22 mouse cellular contexts compared by ENCODE assay signal in the genomic region with DNA sequence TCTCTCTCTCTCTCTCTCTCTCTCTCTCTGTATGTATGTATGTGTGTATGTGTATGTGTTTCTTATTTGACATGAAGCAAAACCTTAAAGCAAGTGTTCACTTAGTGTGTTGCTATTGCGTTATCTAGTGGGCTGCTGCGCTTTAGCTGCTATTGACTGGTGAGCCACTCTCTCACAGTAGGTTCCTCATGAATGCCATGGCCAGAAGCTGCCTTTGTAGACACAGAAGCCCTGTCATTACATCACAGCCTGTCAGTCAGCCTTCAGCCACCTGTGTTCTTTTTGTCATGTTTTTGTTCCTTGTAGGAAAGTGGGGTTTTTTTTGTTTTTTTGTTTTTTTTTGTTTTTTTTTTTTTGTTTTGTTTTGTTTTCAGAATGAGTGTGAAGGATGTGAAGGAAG.
DNase-seq lines count a peak whose midpoint lies in the region; ATAC-seq and TF ChIP-seq lines count a peak whose summit lies in the region.
"Had no signal": no experiment of that assay in that cellular context is flagged by ENCODE, and none has a peak within 500 bp of the region (broad histone marks: within the 10 kb centered on the region; RNA-seq: fewer than 3 reads in every experiment).

No protein-coding gene starts in this region.

- H3K9ac ChIP-seq in neural tube, embryonic 11.5 days (ENCODE audit: low read length) = no peak overlapping the region
- no peak overlapping the region for H3K9ac ChIP-seq in forebrain, embryonic 12.5 days
- no peak overlapping the region for H3K9ac ChIP-seq in midbrain, embryonic 14.5 days (replicated peaks; ENCODE audit: low read length)
- H3K9ac ChIP-seq in heart, embryonic 12.5 days = no peak overlapping the region
- no peak overlapping the region for H3K9ac ChIP-seq in liver, postnatal 0 days (replicated peaks)
- H3K9ac ChIP-seq: embryonic facial prominence, embryonic 13.5 days; lung, embryonic 14.5 days; stomach, embryonic 15.5 days had no signal

- no peak overlapping the region for H3K4me2 ChIP-seq in neural tube, embryonic 11.5 days (ENCODE audit: low read depth)
- no peak overlapping the region for H3K4me2 ChIP-seq in forebrain, embryonic 12.5 days
- no peak overlapping the region for H3K4me2 ChIP-seq in midbrain, embryonic 14.5 days (ENCODE audit: low read length)
- no peak overlapping the region for H3K4me2 ChIP-seq in heart, embryonic 12.5 days
- H3K4me2 ChIP-seq in liver, postnatal 0 days (ENCODE audit: low read depth, low read length) = no peak overlapping the region
- H3K4me2 ChIP-seq: embryonic facial prominence, embryonic 13.5 days; lung, embryonic 14.5 days; stomach, embryonic 15.5 days had no signal

- no peaks in the 10 kb centered on the region for H3K27me3 ChIP-seq in neural tube, embryonic 11.5 days (ENCODE audit: control insufficient read depth, insufficient read depth, low read length)
- no peaks in the 10 kb centered on the region for H3K27me3 ChIP-seq in forebrain, embryonic 12.5 days
- H3K27me3 ChIP-seq in midbrain, embryonic 14.5 days (ENCODE audit: control insufficient read depth, insufficient read depth, low read length) = no peaks in the 10 kb centered on the region
- H3K27me3 ChIP-seq in heart, embryonic 12.5 days (replicated peaks) = no peaks in the 10 kb centered on the region
- H3K27me3 ChIP-seq in liver, postnatal 0 days (ENCODE audit: insufficient read depth, low read length) = no peaks in the 10 kb centered on the region
- H3K27me3 ChIP-seq: embryonic facial prominence, embryonic 13.5 days; stomach, embryonic 15.5 days had no signal

- no peak overlapping the region for H3K4me3 ChIP-seq in neural tube, embryonic 11.5 days (ENCODE audit: low read depth, low read length)
- no peak overlapping the region for H3K4me3 ChIP-seq in forebrain, embryonic 12.5 days (replicated peaks)
- H3K4me3 ChIP-seq in midbrain, embryonic 14.5 days (replicated peaks; ENCODE audit: low read depth, low read length) = no peak overlapping the region
- H3K4me3 ChIP-seq in heart, embryonic 12.5 days = no peak overlapping the region
- no peak overlapping the region for H3K4me3 ChIP-seq in liver, postnatal 0 days (ENCODE audit: low read depth, low read length)
- H3K4me3 ChIP-seq: embryonic facial prominence, embryonic 13.5 days; layer of hippocampus, adult 2 months; stomach, embryonic 15.5 days had no signal

- H3K27ac ChIP-seq in neural tube, embryonic 11.5 days (ENCODE audit: low read depth, low read length) = no peak overlapping the region
- peak overlapping the region; percentile 69; the same call in 1 of the 2 replicates for H3K27ac ChIP-seq in forebrain, embryonic 12.5 days
- H3K27ac ChIP-seq in midbrain, embryonic 14.5 days (replicated peaks; ENCODE audit: low read depth, low read length) = no peak overlapping the region
- H3K27ac ChIP-seq in heart, embryonic 12.5 days (ENCODE audit: poor library complexity, severe bottlenecking) = no peak overlapping the region
- H3K27ac ChIP-seq in liver, postnatal 0 days (ENCODE audit: low read depth) = no peak overlapping the region
- H3K27ac ChIP-seq: embryonic facial prominence, embryonic 13.5 days; layer of hippocampus, adult 2 months; macrophage; stomach, embryonic 15.5 days had no signal

- 55% methylated on average over 2 of the region's 2 CpGs for WGBS in neural tube, embryonic 11.5 days
- 36% methylated on average over 2 of the region's 2 CpGs for WGBS in forebrain, embryonic 12.5 days
- whole genome bisulfite sequencing in midbrain, embryonic 14.5 days = 9% methylated on average over 2 of the region's 2 CpGs
- 76% methylated on average over 2 of the region's 2 CpGs for WGBS in heart, embryonic 12.5 days
- 80% methylated on average over 2 of the region's 2 CpGs for WGBS in liver, postnatal 0 days (ENCODE audit: insufficient replicate concordance)

- peak; percentile 20 for DNase-seq in neural tube, embryonic 11.5 days (ENCODE audit: low spot score)
- no peak for DNase-seq in neural tube, embryonic 10.5 days (ENCODE audit: extremely low spot score, low spot score)
- peak; percentile 51 for DNase-seq in embryo, embryonic 10 days (ENCODE audit: low spot score)
- DNase-seq in midbrain, embryonic 14.5 days = peak; percentile 29
- DNase-seq in liver, postnatal 0 days = no peak
- DNase-seq: adrenal gland, postnatal 10 days; cerebellum, adult 11-12 months; cerebellum, postnatal 25 days; kidney, postnatal 10 days; left cerebral cortex, postnatal 4 days; lung, embryonic 14.5 days; right cerebral cortex, adult 18-20 months; spleen, adult 18-20 months; thymus, postnatal 36 days had no signal

- no peaks in the 10 kb centered on the region for H3K9me3 ChIP-seq in neural tube, embryonic 11.5 days (ENCODE audit: control insufficient read depth, low read length)
- H3K9me3 ChIP-seq in forebrain, embryonic 12.5 days = no peaks in the 10 kb centered on the region
- no peaks in the 10 kb centered on the region for H3K9me3 ChIP-seq in midbrain, embryonic 14.5 days (ENCODE audit: control insufficient read depth, low read length)
- no peaks in the 10 kb centered on the region for H3K9me3 ChIP-seq in heart, embryonic 12.5 days (replicated peaks)
- H3K9me3 ChIP-seq in liver, postnatal 0 days (ENCODE audit: low read length) = no peaks in the 10 kb centered on the region
- H3K9me3 ChIP-seq: embryonic facial prominence, embryonic 13.5 days; G1E; stomach, embryonic 15.5 days had no signal

- peak; percentile 58 for ATAC-seq in neural tube, embryonic 11.5 days (ENCODE audit: insufficient read depth, low FRiP score, low TSS enrichment)
- ATAC-seq in forebrain, embryonic 12.5 days (ENCODE audit: low FRiP score) = peak; percentile 72; the same call in 1 of the 2 replicates
- ATAC-seq in midbrain, embryonic 14.5 days (ENCODE audit: low FRiP score, low TSS enrichment) = peak; percentile 35; the same call in 1 of the 2 replicates
- no peak for ATAC-seq in heart, embryonic 12.5 days (ENCODE audit: insufficient number of reproducible peaks, low FRiP score)
- no peak for ATAC-seq in liver, postnatal 0 days
- ATAC-seq: intestine, embryonic 16.5 days had no signal

- H3K4me1 ChIP-seq in neural tube, embryonic 11.5 days (ENCODE audit: control insufficient read depth, insufficient read depth, low read length) = peaks cover 2% of the 10 kb centered on the region; the same call in 1 of the 2 replicates
- H3K4me1 ChIP-seq in forebrain, embryonic 12.5 days = peaks cover 24% of the 10 kb centered on the region
- peaks cover 18% of the 10 kb centered on the region for H3K4me1 ChIP-seq in midbrain, embryonic 14.5 days (ENCODE audit: control insufficient read depth, insufficient read depth, low read length)
- no peaks in the 10 kb centered on the region for H3K4me1 ChIP-seq in heart, embryonic 12.5 days (replicated peaks)
- no peaks in the 10 kb centered on the region for H3K4me1 ChIP-seq in liver, postnatal 0 days (ENCODE audit: insufficient read depth)
- H3K4me1 ChIP-seq: embryonic facial prominence, embryonic 13.5 days; stomach, embryonic 15.5 days had no signal

- no peak for TF ChIP-seq EP300 in liver, postnatal 0 days (IDR thresholded peaks at IDR 0.05; ENCODE audit: low read depth)

- no peaks in the 10 kb centered on the region for H3K36me3 ChIP-seq in neural tube, embryonic 11.5 days (ENCODE audit: control insufficient read depth, insufficient read depth, low read length)
- no peaks in the 10 kb centered on the region for H3K36me3 ChIP-seq in forebrain, embryonic 12.5 days (replicated peaks)
- no peaks in the 10 kb centered on the region for H3K36me3 ChIP-seq in midbrain, embryonic 14.5 days (ENCODE audit: control insufficient read depth, insufficient read depth, low read length)
- no peaks in the 10 kb centered on the region for H3K36me3 ChIP-seq in heart, embryonic 12.5 days
- H3K36me3 ChIP-seq in liver, postnatal 0 days (replicated peaks; ENCODE audit: insufficient read depth, low read length) = no peaks in the 10 kb centered on the region
- H3K36me3 ChIP-seq: embryonic facial prominence, embryonic 13.5 days; G1E; stomach, embryonic 15.5 days had no signal

- no peak for TF ChIP-seq CTCF in liver, postnatal 0 days (IDR thresholded peaks at IDR 0.05; ENCODE audit: low read depth)

Comparison
In these comparisons a context has a peak if more than half of its experiments do, and no peak if none do; other contexts are left out.
1. DNase-seq: peak in neural tube, embryonic 11.5 days (single experiment), embryo, embryonic 10 days (single experiment) and midbrain, embryonic 14.5 days (single experiment); none in neural tube, embryonic 10.5 days (single experiment) and liver, postnatal 0 days (single experiment).
2. ATAC-seq: peak in neural tube, embryonic 11.5 days (single experiment), forebrain, embryonic 12.5 days (single experiment) and midbrain, embryonic 14.5 days (single experiment); none in heart, embryonic 12.5 days (single experiment) and liver, postnatal 0 days (single experiment).